Mouse (Mus musculus): ENCODE measurements around the gene Cd244a. TPM values are rescaled to one million over a fixed set of nuclear protein-coding genes. Genes with fewer than 3 reads are reported as not detected.

Gene Cd244a
- total RNA-seq, 2 experiments from 2014 or later = 0.10 to 0.11 TPM

DNA sequence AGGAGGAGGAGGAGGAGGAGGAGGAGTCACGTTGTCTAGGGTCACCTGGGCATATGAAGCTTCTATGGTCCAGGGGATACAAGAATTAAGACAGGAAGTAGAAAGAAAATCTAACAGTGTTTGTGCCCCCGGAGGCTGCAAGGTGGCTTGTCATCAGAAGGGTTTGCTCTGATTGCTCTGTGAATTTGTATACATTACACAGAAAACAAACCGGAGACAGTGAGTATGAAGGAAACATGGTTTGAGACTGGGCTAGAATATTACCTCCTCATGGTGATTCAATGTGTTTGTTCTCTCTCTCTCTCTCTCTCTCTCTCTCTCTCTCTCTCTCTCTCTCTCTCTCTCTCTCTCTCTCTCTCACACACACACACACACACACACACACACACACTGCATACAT, 47.7 kb downstream of the Cd244a start:
- DNase-seq = no peak
- no peak overlapping the region for H3K27ac ChIP-seq
- intact Hi-C loops (cut with DNase I) = no loop called here
- H3K4me3 ChIP-seq = no peak overlapping the region
- no peak for TF ChIP-seq CTCF (IDR thresholded peaks at IDR 0.05)

- TF ChIP-seq CTCF (IDR thresholded peaks at IDR 0.05) = no peak
- no peak for DNase-seq
- no peak within 1 kb of the TSS for H3K27ac ChIP-seq
- no peak within 1 kb of the TSS for H3K4me3 ChIP-seq
- intact Hi-C loops (cut with DNase I) = no loop called here
Observed at GRCm38 (mm10) chr1:171607176-171607575, 48.2 kb downstream of the Cd244a start, which contains the start of gene Ly9. Ly9 (minus strand) TSS chr1:171607410.

DNA sequence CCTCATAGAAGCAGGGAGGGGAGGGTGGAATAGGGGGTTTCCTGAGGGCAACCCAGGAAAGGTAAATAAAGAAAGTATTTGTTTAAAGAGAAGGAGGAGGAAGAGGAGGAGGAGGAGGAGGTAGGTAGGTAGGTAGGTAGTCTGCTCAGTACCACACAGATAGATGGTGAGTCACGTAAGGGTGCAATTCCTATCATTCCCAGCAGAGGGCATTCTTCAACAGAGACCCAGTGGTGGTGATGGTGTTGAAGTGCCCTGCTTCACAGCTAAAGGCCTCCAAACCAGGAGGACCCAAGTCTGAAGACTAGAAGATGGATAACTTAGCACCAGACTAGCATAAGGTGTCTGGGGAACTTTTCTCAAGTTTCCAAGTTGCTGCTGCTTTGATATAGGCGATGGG, 51.0 kb downstream of the Cd244a start:
- Histone ChIP-seq H3K27ac (no peak overlapping the region), H3K4me3 (no peak overlapping the region)
- DNase-seq = no peak
- intact Hi-C loops (cut with DNase I) = no loop called here
- TF ChIP-seq CTCF (IDR thresholded peaks at IDR 0.05) = peak; percentile 10; the same call in 1 of the 2 replicates

DNA sequence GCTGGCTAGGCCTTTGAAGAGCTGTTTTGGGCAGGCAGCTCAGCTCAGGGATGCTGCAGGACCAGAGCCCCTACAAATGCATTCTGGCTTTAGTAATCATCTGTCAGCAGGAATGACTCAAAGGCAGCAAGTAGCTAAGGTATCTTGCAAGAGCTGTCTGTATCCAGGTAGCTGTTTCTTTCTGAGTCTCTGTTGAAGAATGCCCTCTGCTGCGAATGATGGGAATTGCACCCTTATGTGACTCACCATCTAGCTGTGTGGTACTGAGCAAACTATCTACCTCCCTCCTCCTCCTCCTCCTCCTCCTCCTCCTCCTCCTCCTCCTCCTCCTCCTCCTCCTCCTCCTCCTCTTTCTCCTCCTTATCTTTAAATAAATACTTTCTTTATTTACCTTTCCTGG, 51.8 kb downstream of the Cd244a start:
- no peak for DNase-seq

DNA sequence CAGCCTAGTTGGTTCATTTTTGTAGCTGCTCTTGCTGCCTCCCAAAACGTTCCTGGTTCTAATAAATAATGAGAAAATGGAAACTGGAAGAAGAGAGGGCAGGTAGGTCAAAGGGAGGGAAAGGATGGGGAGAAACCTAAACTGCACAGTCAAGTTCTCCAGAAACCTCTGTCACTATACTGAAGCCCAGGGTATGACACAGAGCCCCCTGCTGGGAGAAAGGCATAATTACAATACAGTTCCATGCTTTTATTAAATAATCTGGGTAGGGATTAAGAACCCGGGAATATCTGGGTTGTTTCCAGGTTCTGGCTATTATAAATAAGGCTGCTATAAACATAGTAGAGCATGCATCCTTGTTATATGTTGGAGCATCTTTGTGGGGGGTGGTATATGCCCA, 55.0 kb downstream of the Cd244a start:
- no peak for DNase-seq
- peak; percentile 50 for TF ChIP-seq CTCF (IDR thresholded peaks at IDR 0.05)
- Histone ChIP-seq H3K4me3 (no peak overlapping the region), H3K27ac (no peak overlapping the region)
- intact Hi-C loops (cut with DNase I) = no loop called here

More for the DNA sequence above, 51.8 kb downstream of the Cd244a start:
- intact Hi-C loops (cut with DNase I) = no loop called here
- Histone ChIP-seq H3K27ac (no peak overlapping the region), H3K4me3 (no peak overlapping the region)
- TF ChIP-seq CTCF (IDR thresholded peaks at IDR 0.05) = no peak

- no peak overlapping the region for H3K4me3 ChIP-seq
- intact Hi-C loops (cut with DNase I) = no loop called here
- no peak overlapping the region for H3K27ac ChIP-seq
- TF ChIP-seq CTCF (IDR thresholded peaks at IDR 0.05) = no peak
- DNase-seq = no peak
Observed at GRCm38 (mm10) chr1:171616881-171617515, 58.0 kb downstream of the Cd244a start.

- Histone ChIP-seq H3K4me3 (no peak overlapping the region), H3K27ac (no peak overlapping the region)
- no peak for TF ChIP-seq CTCF (IDR thresholded peaks at IDR 0.05)
- intact Hi-C loops (cut with DNase I) = no loop called here
- no peak for DNase-seq
Observed at GRCm38 (mm10) chr1:171619001-171619400, 60.0 kb downstream of the Cd244a start.

DNA sequence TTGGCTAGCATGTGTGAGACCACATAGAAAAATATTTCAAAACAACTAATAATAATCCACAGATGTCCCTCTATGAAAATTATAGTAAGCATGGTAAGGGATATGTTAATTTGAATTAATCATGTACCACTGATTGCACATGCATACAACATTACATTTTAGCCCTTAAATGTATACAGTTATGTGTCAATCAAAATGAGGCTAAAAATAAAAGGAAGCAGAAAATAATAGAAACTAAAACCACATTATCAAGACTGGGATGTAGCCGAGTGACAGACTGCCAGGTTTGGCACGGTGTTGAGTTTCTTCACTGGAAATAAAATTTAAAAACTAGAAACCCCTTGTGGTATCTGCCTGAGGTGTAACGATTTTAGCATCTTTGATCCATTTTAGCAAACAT, 60.7 kb downstream of the Cd244a start:
- no peak for DNase-seq
- TF ChIP-seq CTCF (IDR thresholded peaks at IDR 0.05) = no peak
- intact Hi-C loops (cut with DNase I) = no loop called here
- H3K27ac ChIP-seq = no peak overlapping the region
- H3K4me3 ChIP-seq = no peak overlapping the region

GRCm38 (mm10) chr1:171620091-171620490, 61.1 kb downstream of the Cd244a start:
- Histone ChIP-seq H3K27ac (no peak overlapping the region), H3K4me3 (no peak overlapping the region)
- TF ChIP-seq CTCF (IDR thresholded peaks at IDR 0.05) = no peak
- DNase-seq = no peak
- intact Hi-C loops (cut with DNase I) = no loop called here

- Histone ChIP-seq H3K27ac (no peak overlapping the region), H3K4me3 (no peak overlapping the region)
- intact Hi-C loops (cut with DNase I) = no loop called here
- TF ChIP-seq CTCF (IDR thresholded peaks at IDR 0.05) = no peak
- no peak for DNase-seq
Observed at GRCm38 (mm10) chr1:171627801-171628200, 68.8 kb downstream of the Cd244a start.

DNA sequence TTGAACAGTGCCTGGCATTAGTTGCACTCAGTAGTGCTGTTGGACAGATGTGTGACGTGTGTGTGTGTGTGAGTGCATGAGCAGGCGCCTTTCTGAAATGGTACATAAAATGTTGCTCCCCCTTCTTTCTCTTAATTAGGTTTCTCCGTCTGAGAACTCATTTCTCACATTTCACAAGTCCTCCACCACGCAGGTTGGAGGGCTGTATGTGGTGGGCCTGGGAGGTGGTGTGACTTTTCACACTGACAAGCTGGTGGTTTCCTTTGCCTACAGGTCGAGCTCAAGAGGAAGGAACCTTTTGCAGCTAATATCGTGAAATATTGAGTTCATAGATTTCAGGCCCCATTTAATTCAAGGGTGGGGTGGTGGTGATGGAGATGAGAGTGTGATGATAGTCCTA, 70.2 kb downstream of the Cd244a start:
- intact Hi-C loops (cut with DNase I) = no loop called here
- TF ChIP-seq CTCF (IDR thresholded peaks at IDR 0.05) = no peak
- H3K27ac ChIP-seq = no peak overlapping the region
- H3K4me3 ChIP-seq = no peak overlapping the region
- DNase-seq = no peak

GRCm38 (mm10) chr1:171630041-171630440, 71.0 kb downstream of the Cd244a start:
- H3K27ac ChIP-seq = no peak overlapping the region
- no peak overlapping the region for H3K4me3 ChIP-seq
- intact Hi-C loops (cut with DNase I) = no loop called here
- no peak for DNase-seq
- no peak for TF ChIP-seq CTCF (IDR thresholded peaks at IDR 0.05)

DNA sequence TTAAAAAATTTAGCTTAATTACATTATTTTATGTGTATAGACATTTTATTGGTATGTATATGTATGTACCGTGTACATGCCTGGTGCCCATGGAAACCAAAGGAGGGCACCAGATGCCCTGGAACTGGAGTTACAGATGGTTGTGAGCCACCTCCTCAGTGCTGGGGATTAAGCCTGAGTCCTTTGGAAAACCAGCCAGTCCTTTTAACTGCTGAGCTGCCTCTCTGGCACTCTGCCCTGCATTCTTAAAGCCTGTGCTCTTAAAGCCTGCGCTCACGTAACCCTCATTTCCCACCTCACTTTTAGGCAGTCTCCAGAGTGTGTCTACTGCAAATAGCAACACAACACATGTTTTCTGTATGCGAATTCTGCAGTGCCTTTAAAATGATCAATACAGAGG, 71.9 kb downstream of the Cd244a start:
- Histone ChIP-seq H3K4me3 (no peak overlapping the region), H3K27ac (no peak overlapping the region)
- DNase-seq = no peak
- intact Hi-C loops (cut with DNase I) = no loop called here
- no peak for TF ChIP-seq CTCF (IDR thresholded peaks at IDR 0.05)

DNA sequence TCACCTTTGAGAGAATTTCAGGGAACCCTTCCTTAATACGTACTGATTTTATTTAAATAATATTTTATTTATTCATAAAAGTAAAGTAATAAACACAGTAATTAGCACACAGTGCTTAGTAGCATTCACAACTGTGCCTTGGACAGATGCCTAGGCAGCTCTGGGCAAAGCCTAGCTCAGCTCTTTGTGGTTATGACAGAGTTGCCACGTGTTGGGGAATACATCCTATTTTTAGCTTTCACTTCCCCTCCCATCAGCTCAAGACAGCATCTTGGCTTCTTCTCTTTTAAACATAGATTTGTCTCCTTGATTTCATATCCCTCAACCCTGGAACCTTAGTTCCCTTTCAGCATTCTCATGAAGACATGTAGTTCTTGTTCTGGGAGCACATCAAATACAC, 72.5 kb downstream of the Cd244a start:
- intact Hi-C loops (cut with DNase I) = no loop called here
- Histone ChIP-seq H3K27ac (no peak overlapping the region), H3K4me3 (no peak overlapping the region)
- DNase-seq = peak; percentile 31
- no peak for TF ChIP-seq CTCF (IDR thresholded peaks at IDR 0.05)

Measured in gastrocnemius, adult 2 months (tissue).